Mouse (Mus musculus) erythroid progenitor cell, adult 5-6 weeks (primary cell): ENCODE data around the gene Uhrf1bp1. TPM values are rescaled to one million over a fixed set of nuclear protein-coding genes. Genes with fewer than 3 reads are reported as not detected.

Experiments
- ATAC-seq: replicated peaks from 2 replicates; pipeline ENCODE4 v1.8.0; 2016; ENCODE audit warnings: moderate number of reproducible peaks, mild to moderate bottlenecking, moderate TSS enrichment, inconsistent platforms; ENCODE audit not compliant: poor library complexity, low FRiP score, severe bottlenecking
- total RNA-seq, 2 experiments: library from RNA; stranded (forward) in 1 of 2; stranded (reverse) in 1 of 2; fragments of 150-400 nt in 1 of 2; fragments of 186-747, 209-891 nt in 1 of 2; gene quantifications; 2 replicates each; pipeline versions ENCODE4 v1.2.3 to v1.2.4; 2015 to 2017; ENCODE audit warnings: low replicate concordance in 2 of 2

Gene Uhrf1bp1
- total RNA-seq, 2 experiments from 2014 or later, result 2.9 to 4.2 TPM

GRCm38 (mm10) chr17:27942131-27942530 is 85.9 kb downstream of the Uhrf1bp1 start:
- no peak for ATAC-seq

GRCm38 (mm10) chr17:27945546-27946216 is 89.4 kb downstream of the Uhrf1bp1 start:
- ATAC-seq, result no peak

- ATAC-seq, result no peak
Observed at GRCm38 (mm10) chr17:27946371-27946770, 90.1 kb downstream of the Uhrf1bp1 start.

- ATAC-seq, result no peak
Observed at GRCm38 (mm10) chr17:27947155-27947554, 90.9 kb downstream of the Uhrf1bp1 start.

Other genes starting within 250 kb of the Uhrf1bp1 start
- 11.3 and 21.6 TPM in 2 replicates for gene Nudt3, start 232.9 kb upstream of the Uhrf1bp1 start, total RNA-seq (2015; ENCODE audit: low replicate concordance)
- 20.7 and 43.1 TPM in 2 replicates for gene Nudt3, start 232.9 kb upstream of the Uhrf1bp1 start, total RNA-seq (2017; ENCODE audit: low replicate concordance)
- gene RPS10-NUDT3, start 221.2 kb upstream of the Uhrf1bp1 start, total RNA-seq (2015; ENCODE audit: low replicate concordance), result not detected in 2 replicates
- gene RPS10-NUDT3, start 221.2 kb upstream of the Uhrf1bp1 start, total RNA-seq (2017; ENCODE audit: low replicate concordance), result 12.3 TPM in 1 of 2 replicates, not detected in the other
- 648 and 718 TPM in 2 replicates for gene Rps10, start 219.8 kb upstream of the Uhrf1bp1 start, total RNA-seq (2015; ENCODE audit: low replicate concordance)
- gene Rps10, start 219.8 kb upstream of the Uhrf1bp1 start, total RNA-seq (2017; ENCODE audit: low replicate concordance), result 440 and 463 TPM in 2 replicates
- gene Pacsin1, start 200.9 kb upstream of the Uhrf1bp1 start, total RNA-seq (2015; ENCODE audit: low replicate concordance), result not detected in 2 replicates
- not detected in 2 replicates for gene Pacsin1, start 200.9 kb upstream of the Uhrf1bp1 start, total RNA-seq (2017; ENCODE audit: low replicate concordance)
- gene Spdef, start 127.5 kb upstream of the Uhrf1bp1 start, total RNA-seq (2015; ENCODE audit: low replicate concordance), result not detected in 2 replicates
- gene Spdef, start 127.5 kb upstream of the Uhrf1bp1 start, total RNA-seq (2017; ENCODE audit: low replicate concordance), result not detected in 2 replicates
- 66.7 and 69.2 TPM in 2 replicates for gene D17Wsu92e, start 35.8 kb upstream of the Uhrf1bp1 start, total RNA-seq (2015; ENCODE audit: low replicate concordance)
- 124 and 152 TPM in 2 replicates for gene D17Wsu92e, start 35.8 kb upstream of the Uhrf1bp1 start, total RNA-seq (2017; ENCODE audit: low replicate concordance)
- gene Snrpc, start 18.3 kb upstream of the Uhrf1bp1 start, total RNA-seq (2015; ENCODE audit: low replicate concordance), result 69.2 and 80.1 TPM in 2 replicates
- gene Snrpc, start 18.3 kb upstream of the Uhrf1bp1 start, total RNA-seq (2017; ENCODE audit: low replicate concordance), result 29.2 and 44.5 TPM in 2 replicates
- gene Anks1, start 52.9 kb downstream of the Uhrf1bp1 start, total RNA-seq (2015; ENCODE audit: low replicate concordance), result 6.1 and 6.7 TPM in 2 replicates
- 3.8 and 4.6 TPM in 2 replicates for gene Anks1, start 52.9 kb downstream of the Uhrf1bp1 start, total RNA-seq (2017; ENCODE audit: low replicate concordance)
- 14.3 and 19.8 TPM in 2 replicates for gene Taf11, start 53.4 kb downstream of the Uhrf1bp1 start, total RNA-seq (2015; ENCODE audit: low replicate concordance)
- gene Taf11, start 53.4 kb downstream of the Uhrf1bp1 start, total RNA-seq (2017; ENCODE audit: low replicate concordance), result 15.1 and 15.3 TPM in 2 replicates
- gene Tcp11, start 224.2 kb downstream of the Uhrf1bp1 start, total RNA-seq (2015; ENCODE audit: low replicate concordance), result not detected in 2 replicates
- gene Tcp11, start 224.2 kb downstream of the Uhrf1bp1 start, total RNA-seq (2017; ENCODE audit: low replicate concordance), result not detected in 2 replicates